Mouse (Mus musculus) left cerebral cortex, postnatal 14 days (tissue): ENCODE measurements around the gene Tnp1. TPM values are rescaled to one million over a fixed set of nuclear protein-coding genes. Genes with fewer than 3 reads are reported as not detected.

Source experiments
- DNase-seq, 2 experiments: peaks; one replicate each; pipeline ENCODE4 v3.0.0; 2021 to 2022; ENCODE audit warnings: low spot score in 2 of 2, mixed read lengths in 1 of 2
- intact Hi-C: fragments of 180-260 bp; cut with DNase I; formaldehyde crosslinking; loops from one replicate; pipeline ENCODE4 v1.15.1; 2025
- total RNA-seq, 2 experiments: library from RNA; stranded (reverse); gene quantifications; 2 replicates each; pipeline ENCODE4 v1.2.3; 2021

Gene Tnp1
- total RNA-seq, 2 experiments from 2014 or later: not detected

DNA sequence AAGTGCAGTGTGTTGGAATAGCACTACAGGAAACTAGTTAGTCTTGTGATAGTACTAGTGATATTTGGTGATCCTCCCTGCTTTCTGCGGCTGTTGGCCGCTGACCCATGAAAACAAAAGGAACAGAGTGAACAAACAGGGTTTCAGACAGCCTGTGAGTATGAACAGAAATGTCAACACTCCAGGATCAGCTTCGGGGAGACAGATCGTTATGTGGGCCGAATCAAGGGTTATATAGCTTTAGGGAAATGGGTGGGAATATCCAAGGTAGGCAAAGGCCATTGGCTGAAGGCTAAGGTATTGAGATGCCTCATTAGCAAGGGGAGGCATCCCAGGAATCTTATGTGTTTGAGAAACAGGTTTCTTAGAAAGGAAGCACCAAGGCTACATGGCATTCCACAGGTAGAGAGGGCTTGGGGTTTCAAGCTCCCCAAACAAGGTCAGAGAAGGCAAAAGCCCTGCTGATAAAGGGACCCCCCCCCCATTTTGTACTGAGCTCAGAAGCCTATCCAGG is 11.1 kb upstream of the Tnp1 start:
- no peak for DNase-seq
- intact Hi-C loops: no loop called here

DNA sequence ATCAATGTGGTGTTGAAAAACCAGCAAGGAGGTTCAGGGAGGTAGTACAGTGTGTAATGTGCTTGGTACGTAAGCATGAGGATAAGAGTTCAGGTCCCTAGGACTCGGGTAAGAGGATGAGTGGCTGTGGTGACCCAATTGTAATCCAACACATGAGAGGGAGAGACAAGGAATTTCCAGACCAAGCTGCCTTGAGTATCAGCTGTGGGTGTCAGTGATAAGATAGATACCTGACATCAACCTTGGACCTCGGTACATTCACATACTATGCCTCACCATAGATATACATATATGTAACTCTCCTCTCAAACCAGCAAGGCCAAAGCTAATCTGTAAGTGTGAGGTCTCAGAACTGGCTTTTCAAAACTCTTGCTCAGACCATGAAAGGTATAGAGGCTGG is 10.4 kb upstream of the Tnp1 start:
- intact Hi-C loops: no loop called here

DNA sequence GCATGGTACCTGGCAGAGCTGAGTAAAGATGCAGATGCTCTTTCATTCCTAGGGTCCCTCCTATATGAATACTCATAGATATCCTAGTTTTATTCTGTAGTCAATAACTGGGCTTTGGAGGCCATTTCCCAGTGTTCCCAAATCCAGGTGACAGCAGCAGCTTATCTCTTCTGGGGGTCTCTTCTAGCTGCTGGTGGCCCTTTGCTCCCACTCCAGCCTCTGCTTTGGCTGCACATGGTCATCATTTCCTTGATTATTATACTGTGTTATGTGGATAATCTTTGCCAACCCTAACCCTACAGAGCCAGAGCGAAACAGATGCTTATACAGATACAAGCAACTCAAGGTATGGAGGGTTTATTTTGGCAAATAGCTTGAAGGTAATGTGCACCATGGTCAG is 8.9 kb downstream of the Tnp1 start:
- intact Hi-C loops: no loop called here

More for the DNA sequence above, 10.4 kb upstream of the Tnp1 start:
- no peak for DNase-seq

DNA sequence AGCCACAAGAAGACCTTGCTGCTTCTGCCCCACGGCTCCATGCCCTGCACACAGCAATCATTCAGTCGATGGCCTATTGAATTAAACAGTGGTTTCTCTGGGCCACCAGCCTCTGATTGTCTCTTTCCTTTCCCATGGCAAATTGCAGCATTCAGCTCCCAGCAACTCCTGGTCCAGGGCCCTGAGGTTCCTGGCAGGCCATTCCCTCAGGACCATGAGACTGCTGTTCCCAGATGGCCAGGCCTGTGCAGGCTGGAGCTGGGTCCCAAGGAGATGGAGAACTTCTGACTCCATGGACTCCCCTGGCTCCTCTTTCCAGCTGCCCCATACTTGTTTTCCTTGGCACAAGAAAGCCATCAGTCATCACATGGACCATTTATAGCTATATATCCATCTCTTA is 10.8 kb downstream of the Tnp1 start:
- intact Hi-C loops: no loop called here

More for the DNA sequence above, 8.9 kb downstream of the Tnp1 start:
- no peak for DNase-seq

DNA sequence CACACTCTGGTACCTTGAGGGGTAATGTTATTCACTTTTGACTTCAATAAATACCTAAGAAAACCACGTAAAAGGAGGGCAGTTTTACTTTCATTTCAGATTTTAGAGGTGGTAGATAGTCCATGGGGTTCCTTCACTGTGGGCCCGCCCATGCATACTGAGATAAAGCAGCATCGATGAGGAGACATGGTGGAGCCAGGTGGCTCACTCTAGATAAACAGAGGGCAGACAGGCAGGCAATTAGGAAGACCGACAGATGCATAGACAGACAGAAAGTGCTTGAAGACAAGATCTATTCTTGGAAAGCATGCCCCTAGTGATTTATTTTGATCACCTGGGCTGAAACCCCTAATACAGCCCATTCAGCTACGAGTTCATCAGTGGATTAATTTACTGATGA is 13.1 kb downstream of the Tnp1 start:
- intact Hi-C loops: no loop called here
- no peak for DNase-seq

More for the DNA sequence above, 10.8 kb downstream of the Tnp1 start:
- DNase-seq: peak in 1 of 2 experiments; percentile 19

DNA sequence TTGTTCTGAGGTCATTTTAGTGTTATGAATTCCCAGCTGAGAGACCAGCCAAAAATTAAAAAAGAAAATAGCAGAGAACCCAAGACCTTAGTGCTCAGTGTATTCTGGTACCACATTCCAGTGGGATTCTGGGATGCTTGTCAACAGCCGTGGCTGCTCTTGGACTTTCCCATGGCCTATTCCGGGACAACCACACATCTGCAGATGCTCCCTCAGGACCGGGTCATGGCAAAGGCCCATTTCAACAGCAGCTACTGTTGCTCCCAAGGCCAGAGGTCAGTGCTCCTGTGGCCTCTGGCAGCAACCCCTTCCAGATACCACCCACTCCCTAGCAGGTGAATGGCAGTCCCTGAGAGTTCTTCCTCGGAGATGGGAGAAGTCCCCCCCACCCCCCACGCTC is 13.7 kb downstream of the Tnp1 start:
- no peak for DNase-seq
- intact Hi-C loops: no loop called here

DNA sequence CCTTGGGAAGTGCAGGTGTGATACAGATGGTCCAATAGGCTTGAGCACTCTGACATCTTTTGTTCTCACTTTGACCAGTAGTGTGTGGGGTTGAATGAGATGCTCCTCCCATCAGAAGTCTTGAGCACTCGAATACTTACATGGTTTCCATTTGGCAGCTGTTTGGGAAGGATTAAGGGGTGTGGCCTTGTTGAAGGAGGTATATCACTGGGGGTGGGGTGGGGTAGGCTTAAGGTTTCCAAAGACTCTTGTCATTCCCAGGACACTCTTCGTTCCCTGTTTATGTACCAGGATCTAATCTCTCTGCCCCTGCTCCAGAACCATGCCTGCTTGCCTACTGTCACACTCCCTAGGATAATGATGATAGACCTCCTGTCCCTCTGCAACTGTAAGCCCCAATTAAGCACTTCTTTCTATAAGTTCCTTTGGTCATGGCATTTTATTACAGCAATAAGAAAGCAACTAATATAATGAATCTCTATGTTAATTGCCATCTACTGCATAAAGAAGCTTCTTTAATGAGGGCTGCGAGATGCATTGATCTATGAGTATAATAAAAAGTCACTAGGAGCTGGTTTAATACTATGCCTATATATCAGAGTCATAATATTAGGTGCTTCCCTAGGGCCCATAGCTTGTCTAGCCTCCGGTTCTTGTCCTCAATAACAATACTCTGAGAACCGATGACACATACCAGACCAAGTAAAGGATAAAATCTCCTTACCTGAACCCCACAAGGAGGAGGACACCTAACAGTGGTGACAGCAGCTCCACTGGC is 20.8 kb downstream of the Tnp1 start:
- intact Hi-C loops: no loop called here
- DNase-seq: no peak

DNA sequence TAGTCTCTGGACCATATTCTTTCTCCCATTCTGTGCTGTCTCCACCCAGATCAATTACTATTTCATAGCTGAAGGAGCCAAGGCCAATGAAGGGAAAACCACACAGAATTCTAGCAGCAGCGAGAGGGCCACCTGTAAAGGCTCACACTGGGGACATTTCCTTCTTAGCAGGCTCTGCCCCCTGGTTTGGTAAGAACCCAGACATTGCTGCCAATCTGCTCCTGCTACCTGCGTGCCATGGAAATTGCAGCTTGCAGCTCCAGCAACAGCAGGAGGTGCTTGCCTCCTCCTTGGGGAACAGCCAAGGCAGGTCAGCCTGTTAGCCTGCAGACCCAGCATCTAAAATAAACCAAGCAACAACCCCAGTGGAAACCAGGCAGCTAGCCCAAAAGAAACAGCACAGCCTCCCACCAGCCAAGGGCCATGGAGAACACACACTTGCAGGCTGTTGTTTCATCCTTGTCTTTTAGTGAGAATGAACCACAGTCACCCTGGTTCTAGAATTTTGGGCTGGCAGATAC is 22.7 kb downstream of the Tnp1 start:
- intact Hi-C loops: no loop called here
- no peak for DNase-seq

DNA sequence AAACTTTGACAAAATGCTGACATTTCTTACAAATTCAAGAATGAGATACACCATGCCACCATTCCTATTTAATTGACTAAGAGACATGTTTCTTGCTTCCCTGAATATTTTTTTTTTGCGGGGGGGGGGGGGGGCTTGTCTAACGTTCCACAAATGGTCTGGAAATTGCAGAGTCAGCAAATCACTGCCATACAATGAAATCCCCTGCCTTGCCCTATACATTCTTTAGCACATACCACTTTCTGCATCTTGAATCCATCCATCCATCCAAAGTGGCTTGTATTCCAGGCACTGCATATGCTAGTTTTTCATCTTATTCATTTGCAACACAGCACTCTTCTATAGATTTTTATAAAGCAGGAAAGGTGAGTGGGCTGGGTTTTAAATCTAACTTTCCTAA is 23.5 kb downstream of the Tnp1 start:
- no peak for DNase-seq
- intact Hi-C loops: no loop called here

DNA sequence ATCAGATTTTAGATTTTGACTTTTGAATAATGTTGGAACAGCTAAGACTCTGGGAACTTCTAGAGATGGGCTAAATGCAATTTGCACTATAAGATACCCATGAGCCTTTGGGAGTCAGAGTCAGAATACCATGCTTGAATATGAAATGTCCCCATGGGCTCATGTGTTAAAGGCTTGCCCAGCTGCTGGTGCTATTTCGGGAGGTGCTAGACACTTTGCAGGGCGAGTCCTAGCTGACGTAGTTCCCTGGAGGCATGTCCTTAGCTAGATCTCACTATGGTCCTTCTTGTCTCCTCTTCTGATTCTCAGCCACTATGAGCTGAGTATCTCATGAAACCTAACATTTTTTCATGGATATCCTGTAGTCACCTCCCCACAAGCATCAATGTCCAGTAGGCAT is 26.8 kb downstream of the Tnp1 start:
- intact Hi-C loops: no loop called here
- peak in 1 of 2 experiments; percentile 25 for DNase-seq

DNA sequence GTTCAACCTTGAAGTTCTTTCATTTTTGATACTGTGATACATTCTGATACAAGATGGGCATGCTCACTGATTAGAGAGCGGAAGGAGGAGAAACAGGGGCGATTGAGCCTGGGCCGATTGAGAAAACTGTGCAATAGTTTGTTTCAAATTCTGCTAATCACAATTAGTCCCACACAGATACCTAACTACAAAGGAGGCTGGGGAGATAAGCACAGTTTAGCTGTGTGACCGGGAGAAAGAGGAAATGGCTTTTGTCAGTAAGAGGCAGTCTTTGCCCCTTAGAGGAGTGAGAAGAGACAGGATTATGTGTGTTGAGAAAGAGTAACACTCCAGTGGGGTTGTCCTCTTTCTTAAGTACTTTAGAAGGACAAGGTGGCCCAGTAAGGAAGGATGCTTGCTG is 29.0 kb downstream of the Tnp1 start:
- DNase-seq: no peak

DNA sequence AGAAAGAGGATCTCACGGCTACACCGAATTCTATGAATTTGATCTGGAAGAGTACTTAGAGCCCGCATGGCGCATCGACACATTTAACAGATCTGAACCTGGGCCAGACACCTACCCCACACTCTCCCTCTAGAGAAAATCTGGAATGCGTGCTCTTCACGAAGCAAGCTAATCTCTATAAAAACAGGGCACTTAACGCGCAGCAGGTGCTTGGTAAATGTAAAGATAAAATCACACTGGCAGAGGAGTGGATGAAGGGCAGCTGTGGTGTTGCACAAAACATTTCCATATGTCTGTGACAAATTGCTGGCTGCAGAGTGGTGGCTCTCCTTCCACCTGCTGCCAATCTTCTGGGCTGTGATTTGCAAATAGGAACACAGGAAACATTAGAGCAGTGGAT is 36.8 kb downstream of the Tnp1 start:
- intact Hi-C loops: no loop called here
- DNase-seq: peak in 1 of 2 experiments; percentile 15

More for the DNA sequence above, 29.0 kb downstream of the Tnp1 start:
- intact Hi-C loops: no loop called here

DNA sequence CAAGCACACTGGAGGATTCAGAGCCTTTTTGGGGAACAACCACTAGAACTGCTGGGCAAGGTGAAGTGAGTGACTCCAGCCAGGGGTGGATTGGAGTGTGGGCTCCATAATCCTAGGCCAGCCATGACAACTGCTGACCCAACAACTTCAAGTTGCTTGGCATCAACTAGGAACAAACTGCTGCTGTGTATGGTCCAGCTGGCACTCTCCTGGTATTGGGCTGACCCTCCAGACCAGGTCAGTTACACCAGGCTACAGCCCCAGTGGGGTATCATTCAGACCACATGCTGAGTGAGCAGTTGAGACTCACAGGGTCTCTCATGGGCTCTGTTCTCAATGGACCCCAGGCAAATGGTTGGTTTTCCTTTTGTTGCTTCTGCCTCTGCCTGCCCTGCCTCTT is 41.5 kb downstream of the Tnp1 start:
- no peak for DNase-seq
- intact Hi-C loops: no loop called here

DNA sequence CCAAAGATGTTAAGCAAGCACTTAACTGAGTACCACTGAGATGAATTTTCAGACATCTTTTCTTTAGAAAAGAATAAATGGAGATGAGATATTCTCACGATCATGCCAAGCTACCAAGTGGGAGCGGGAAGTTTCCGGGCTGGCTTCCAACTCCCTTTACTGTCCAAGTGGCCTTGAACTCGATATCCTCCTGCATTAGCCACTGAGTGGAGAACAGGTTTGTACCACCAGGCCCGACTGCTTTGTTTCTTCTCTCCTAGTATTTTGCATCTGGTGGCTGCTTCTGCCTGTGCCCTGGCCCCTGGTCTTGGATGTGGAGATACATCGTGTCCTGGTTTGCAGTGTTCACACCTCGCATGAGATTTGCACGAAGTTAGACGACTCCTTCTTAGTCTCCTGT is 45.2 kb downstream of the Tnp1 start:
- intact Hi-C loops: no loop called here
- no peak for DNase-seq

DNA sequence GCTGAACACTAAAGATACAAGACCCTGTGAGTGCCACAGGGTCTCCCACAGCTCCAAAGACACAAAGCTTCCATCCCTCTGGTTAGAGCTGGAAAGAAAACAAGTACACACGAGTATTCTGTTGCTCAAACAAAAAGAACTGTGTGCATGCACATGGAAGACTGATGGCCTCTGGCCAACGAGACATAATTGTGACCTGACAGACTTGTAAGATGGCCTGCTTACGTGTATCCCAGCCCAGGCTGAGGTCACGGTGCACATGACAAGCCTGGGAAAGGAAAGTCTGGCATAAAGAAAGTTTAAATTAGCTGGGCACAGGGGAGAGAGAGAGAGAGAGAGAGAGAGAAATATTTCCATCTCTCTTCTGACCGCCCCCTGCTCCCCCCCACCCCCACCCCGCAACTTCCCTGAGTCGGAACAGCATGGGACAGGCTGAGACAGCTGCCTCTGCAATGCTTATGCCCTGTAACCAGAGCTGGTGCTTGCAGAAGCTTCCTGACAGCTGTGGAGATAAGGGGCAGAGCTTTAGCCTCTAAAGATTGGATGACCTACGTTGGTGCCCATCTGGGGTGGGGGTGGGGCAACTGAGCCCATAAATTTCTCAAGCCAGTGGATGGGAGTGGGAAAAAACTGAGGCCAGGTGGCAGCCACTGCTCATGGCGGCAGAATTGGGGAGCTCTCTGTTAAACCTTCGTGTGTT is 46.4 kb downstream of the Tnp1 start:
- intact Hi-C loops: no loop called here
- DNase-seq: no peak

DNA sequence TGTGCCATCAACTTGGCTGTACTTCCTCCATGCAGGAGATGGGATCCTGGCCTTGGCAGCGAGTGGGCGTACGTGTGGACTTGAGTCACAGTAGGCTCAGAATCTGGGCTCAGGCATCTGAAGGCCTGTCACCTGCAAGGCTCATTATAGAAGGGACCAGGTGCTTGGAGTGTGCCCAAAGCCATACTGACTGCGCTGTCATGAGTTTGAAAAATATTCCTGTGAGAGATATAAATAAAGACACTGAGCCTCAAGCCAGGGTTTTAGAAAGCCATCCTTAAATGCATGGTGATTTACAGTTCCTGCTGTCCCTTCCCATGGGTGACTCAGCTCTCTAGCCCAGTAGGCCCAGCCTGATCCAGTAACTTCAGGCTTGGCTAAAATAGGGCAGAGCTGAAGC is 49.3 kb downstream of the Tnp1 start:
- peak; percentile 27 to 68 for DNase-seq

More for the DNA sequence above, 49.3 kb downstream of the Tnp1 start:
- intact Hi-C loops: no loop called here

Other genes with a start within 250 kb of the Tnp1 start
- 100 to 1,000 TPM; 102 to 116 TPM for gene Igfbp2, start 191.4 kb downstream of the Tnp1 start, total RNA-seq
- gene Igfbp5, start 141.0 kb downstream of the Tnp1 start, total RNA-seq: 10 to 100 TPM; 65.5 to 79.3 TPM